Mouse (Mus musculus): ENCODE data around the gene Usp29. TPM values are rescaled to one million over a fixed set of nuclear protein-coding genes. Genes with fewer than 3 reads are reported as not detected.
A peak's percentile ranks its signal among the peaks of the same experiment; 100 is the strongest.
"Not testable (repeated sequence)": the region's sequence is repeated elsewhere in the genome, so short reads cannot be mapped to it uniquely, and the experiment has no call there.

Usp29 gene
- polyA plus RNA-seq, 1 experiment = not detected

DNA sequence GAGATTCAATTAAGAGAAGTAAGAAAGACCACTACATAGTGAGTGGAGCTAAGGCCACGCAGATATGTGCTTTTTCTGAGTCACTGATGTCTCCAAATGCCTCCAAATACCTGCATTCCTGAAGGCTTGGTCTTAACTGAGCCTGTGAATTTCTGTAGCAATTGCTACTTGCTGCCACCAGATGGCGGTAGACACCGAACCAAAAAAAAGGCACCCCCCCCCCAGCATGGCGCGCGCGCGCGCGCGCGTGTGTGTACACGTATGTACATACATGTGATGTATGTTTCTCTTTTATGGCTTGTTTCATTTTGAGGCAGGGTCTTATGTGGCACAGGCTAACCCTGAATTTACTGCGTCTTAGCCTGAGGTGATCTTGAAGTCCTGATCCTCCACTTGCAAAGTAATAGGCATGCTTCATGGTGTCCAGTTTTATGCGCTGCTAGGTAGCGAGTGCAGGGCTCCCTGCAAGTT lies 210.4 kb downstream of the Usp29 start:
- Histone ChIP-seq H3K27ac (ENCODE audit: insufficient read depth, low read length) (no peak overlapping the region), H3K36me3 (ENCODE audit: control insufficient read depth, insufficient read depth, low read length) (no peaks in the 10 kb centered on the region), H3K27me3 (ENCODE audit: control insufficient read depth, insufficient read depth, low read length) (no peaks in the 10 kb centered on the region), H3K4me3 (ENCODE audit: extremely low read depth, insufficient read depth, insufficient read length) (no peak overlapping the region), H3K4me1 (ENCODE audit: control insufficient read depth, insufficient read depth, insufficient read length) (no peaks in the 10 kb centered on the region)
- 21% methylated on average over 16 of the region's 16 CpGs for WGBS
- TF ChIP-seq CTCF (IDR thresholded peaks at IDR 0.05; ENCODE audit: extremely low read depth, insufficient read depth, insufficient read length, insufficient replicate concordance) = peak; percentile 29; the same call in 1 of the 2 replicates
- no peak for TF ChIP-seq POLR2A (IDR thresholded peaks at IDR 0.05; ENCODE audit: low read depth, low read length)
- DNase-seq (ENCODE audit: low read depth in 1 of 2, low spot score in 2 of 2) = no peak

GRCm38 (mm10) chr7:6948061-6948460 lies 217.7 kb downstream of the Usp29 start:
- WGBS = 92% methylated on average over 20 of the region's 20 CpGs
- not testable (repeated sequence) for H3K4me3 ChIP-seq (ENCODE audit: extremely low read depth, insufficient read depth, insufficient read length); DNase-seq (ENCODE audit: low read depth in 1 of 2, low spot score in 2 of 2); H3K27ac ChIP-seq (ENCODE audit: insufficient read depth, low read length); H3K36me3 ChIP-seq (ENCODE audit: control insufficient read depth, insufficient read depth, low read length); H3K27me3 ChIP-seq (ENCODE audit: control insufficient read depth, insufficient read depth, low read length); H3K4me1 ChIP-seq (ENCODE audit: control insufficient read depth, insufficient read depth, insufficient read length)

DNA sequence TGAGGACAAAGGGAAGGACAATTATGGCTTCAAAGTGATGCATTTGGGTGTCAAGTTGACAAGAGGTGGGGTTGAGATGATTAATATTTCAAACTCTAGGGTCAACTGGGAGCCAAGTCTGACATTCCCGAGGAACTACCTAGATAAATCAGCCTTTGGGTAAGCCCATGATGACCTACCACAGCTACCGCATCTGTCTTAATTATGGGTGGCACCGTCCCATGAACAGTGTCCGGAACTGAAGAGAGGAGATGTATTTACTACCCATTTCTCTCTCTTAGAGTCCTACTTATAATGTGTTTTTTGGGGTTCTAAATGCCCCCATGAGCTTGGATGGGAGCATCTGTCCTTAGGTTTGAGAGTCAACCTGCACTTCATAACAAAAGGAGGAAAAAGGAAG lies 226.2 kb downstream of the Usp29 start:
- no peak for DNase-seq (ENCODE audit: low read depth in 1 of 2, low spot score in 2 of 2)
- WGBS = 88% methylated on average over 4 of the region's 4 CpGs
- TF ChIP-seq CTCF (IDR thresholded peaks at IDR 0.05; ENCODE audit: extremely low read depth, insufficient read depth, insufficient read length, insufficient replicate concordance) (no peak), POLR2A (IDR thresholded peaks at IDR 0.05; ENCODE audit: low read depth, low read length) (no peak)
- no peak overlapping the region for H3K4me3 ChIP-seq (ENCODE audit: extremely low read depth, insufficient read depth, insufficient read length)
- no peaks in the 10 kb centered on the region for H3K36me3 ChIP-seq (ENCODE audit: control insufficient read depth, insufficient read depth, low read length)
- no peak overlapping the region for H3K27ac ChIP-seq (ENCODE audit: insufficient read depth, low read length)
- no peaks in the 10 kb centered on the region for H3K4me1 ChIP-seq (ENCODE audit: control insufficient read depth, insufficient read depth, insufficient read length)
- no peaks in the 10 kb centered on the region for H3K27me3 ChIP-seq (ENCODE audit: control insufficient read depth, insufficient read depth, low read length)

DNA sequence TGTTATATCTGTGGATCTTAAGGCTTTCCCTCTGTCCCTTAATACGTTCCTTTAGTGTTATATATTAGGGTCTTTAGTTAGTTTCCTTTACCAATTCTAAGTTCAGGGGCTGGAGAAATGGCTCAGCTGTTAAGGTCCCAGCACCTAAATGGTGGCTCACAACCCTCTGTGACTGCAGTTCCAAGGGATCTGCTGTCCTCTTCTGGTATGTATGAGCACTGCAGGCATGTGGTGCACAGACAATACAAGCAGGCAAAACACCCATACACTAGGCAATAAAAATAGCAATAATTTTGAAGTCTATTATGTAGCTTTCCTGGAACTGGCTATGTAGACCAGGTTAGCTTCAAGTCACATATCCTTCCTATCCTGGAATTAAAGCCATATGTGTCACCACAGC lies 228.2 kb downstream of the Usp29 start:
- no peaks in the 10 kb centered on the region for H3K36me3 ChIP-seq (ENCODE audit: control insufficient read depth, insufficient read depth, low read length)
- no peaks in the 10 kb centered on the region for H3K4me1 ChIP-seq (ENCODE audit: control insufficient read depth, insufficient read depth, insufficient read length)
- no peak for DNase-seq (ENCODE audit: low read depth in 1 of 2, low spot score in 2 of 2)
- H3K4me3 ChIP-seq (ENCODE audit: extremely low read depth, insufficient read depth, insufficient read length) = no peak overlapping the region
- TF ChIP-seq CTCF (IDR thresholded peaks at IDR 0.05; ENCODE audit: extremely low read depth, insufficient read depth, insufficient read length, insufficient replicate concordance) (no peak), POLR2A (IDR thresholded peaks at IDR 0.05; ENCODE audit: low read depth, low read length) (no peak)
- no peak overlapping the region for H3K27ac ChIP-seq (ENCODE audit: insufficient read depth, low read length)
- no peaks in the 10 kb centered on the region for H3K27me3 ChIP-seq (ENCODE audit: control insufficient read depth, insufficient read depth, low read length)
- 91% methylated on average over 1 of the region's 1 CpGs for WGBS

- DNase-seq (ENCODE audit: low read depth in 1 of 2, low spot score in 2 of 2) = no peak
- Histone ChIP-seq H3K4me1 (ENCODE audit: control insufficient read depth, insufficient read depth, insufficient read length) (no peaks in the 10 kb centered on the region), H3K27me3 (ENCODE audit: control insufficient read depth, insufficient read depth, low read length) (no peaks in the 10 kb centered on the region), H3K27ac (ENCODE audit: insufficient read depth, low read length) (no peak overlapping the region), H3K4me3 (ENCODE audit: extremely low read depth, insufficient read depth, insufficient read length) (no peak overlapping the region), H3K36me3 (ENCODE audit: control insufficient read depth, insufficient read depth, low read length) (no peaks in the 10 kb centered on the region)
- WGBS = 86% methylated on average over 1 of the region's 1 CpGs
- TF ChIP-seq CTCF (IDR thresholded peaks at IDR 0.05; ENCODE audit: extremely low read depth, insufficient read depth, insufficient read length, insufficient replicate concordance) (no peak), POLR2A (IDR thresholded peaks at IDR 0.05; ENCODE audit: low read depth, low read length) (no peak)
Measured at GRCm38 (mm10) chr7:6973566-6973965, 243.2 kb downstream of the Usp29 start.

DNA sequence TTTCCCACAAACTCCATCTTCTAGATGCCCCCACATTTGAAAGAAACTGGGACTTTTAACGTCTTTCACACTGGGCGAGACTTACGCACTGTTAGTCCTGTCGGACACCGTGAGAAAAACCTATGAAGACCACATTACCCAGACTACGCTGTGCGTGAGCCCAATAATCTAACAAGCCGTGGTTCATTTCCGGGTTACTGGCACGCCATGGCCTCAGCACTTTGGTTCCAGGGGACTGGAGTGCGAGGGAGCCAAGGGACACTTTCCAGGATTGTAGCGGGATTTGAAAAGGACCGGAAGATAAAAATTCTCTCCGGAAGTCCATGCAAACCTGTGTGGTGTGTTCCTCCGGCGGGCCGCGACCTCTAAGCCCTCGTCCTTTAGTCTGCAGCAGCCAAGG lies 246.5 kb downstream of the Usp29 start:
- Histone ChIP-seq H3K4me1 (ENCODE audit: control insufficient read depth, insufficient read depth, insufficient read length) (no peaks in the 10 kb centered on the region), H3K36me3 (ENCODE audit: control insufficient read depth, insufficient read depth, low read length) (no peaks in the 10 kb centered on the region), H3K4me3 (ENCODE audit: extremely low read depth, insufficient read depth, insufficient read length) (no peak overlapping the region), H3K27me3 (ENCODE audit: control insufficient read depth, insufficient read depth, low read length) (no peaks in the 10 kb centered on the region), H3K27ac (ENCODE audit: insufficient read depth, low read length) (no peak overlapping the region)
- WGBS = 89% methylated on average over 19 of the region's 19 CpGs
- TF ChIP-seq CTCF (IDR thresholded peaks at IDR 0.05; ENCODE audit: extremely low read depth, insufficient read depth, insufficient read length, insufficient replicate concordance) (no peak), POLR2A (IDR thresholded peaks at IDR 0.05; ENCODE audit: low read depth, low read length) (no peak)
- no peak for DNase-seq (ENCODE audit: low read depth in 1 of 2, low spot score in 2 of 2)

- H3K4me3 ChIP-seq (ENCODE audit: extremely low read depth, insufficient read depth, insufficient read length); DNase-seq (ENCODE audit: low read depth in 1 of 2, low spot score in 2 of 2); H3K4me1 ChIP-seq (ENCODE audit: control insufficient read depth, insufficient read depth, insufficient read length); H3K27me3 ChIP-seq (ENCODE audit: control insufficient read depth, insufficient read depth, low read length); H3K36me3 ChIP-seq (ENCODE audit: control insufficient read depth, insufficient read depth, low read length); H3K27ac ChIP-seq (ENCODE audit: insufficient read depth, low read length): not testable (repeated sequence)
- WGBS = 83% methylated on average over 11 of the region's 11 CpGs
Measured at GRCm38 (mm10) chr7:6995251-6995650, 264.9 kb downstream of the Usp29 start, which contains the start of gene Aurkc. Aurkc (plus strand) TSS chr7:6995300.

DNA sequence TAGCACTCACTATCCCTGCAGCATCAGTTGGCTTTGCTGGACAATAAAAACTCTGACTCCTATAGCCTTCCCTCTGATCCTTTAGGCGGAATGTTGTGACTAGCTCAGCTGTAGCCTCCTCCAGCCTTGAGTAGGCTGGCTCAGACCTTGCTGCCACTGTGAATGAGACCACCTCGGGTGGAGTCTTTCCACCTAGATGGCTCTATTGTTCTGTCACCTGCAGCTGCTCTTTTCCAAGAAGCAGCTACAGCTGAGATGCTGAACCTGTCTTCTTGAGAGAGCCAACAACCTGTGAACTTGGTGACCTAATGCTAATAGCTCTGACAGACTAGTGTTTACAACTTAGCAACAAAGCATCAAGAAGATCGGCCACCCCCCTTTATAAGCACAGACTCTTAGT lies 268.5 kb downstream of the Usp29 start:
- not testable (repeated sequence) for DNase-seq (ENCODE audit: low read depth in 1 of 2, low spot score in 2 of 2); H3K27ac ChIP-seq (ENCODE audit: insufficient read depth, low read length); H3K4me3 ChIP-seq (ENCODE audit: extremely low read depth, insufficient read depth, insufficient read length); H3K27me3 ChIP-seq (ENCODE audit: control insufficient read depth, insufficient read depth, low read length); H3K4me1 ChIP-seq (ENCODE audit: control insufficient read depth, insufficient read depth, insufficient read length); H3K36me3 ChIP-seq (ENCODE audit: control insufficient read depth, insufficient read depth, low read length)
- 60% methylated on average over 3 of the region's 3 CpGs for WGBS

GRCm38 (mm10) chr7:7005441-7005840 lies 275.1 kb downstream of the Usp29 start:
- not testable (repeated sequence) for H3K27ac ChIP-seq (ENCODE audit: insufficient read depth, low read length); H3K4me3 ChIP-seq (ENCODE audit: extremely low read depth, insufficient read depth, insufficient read length); H3K27me3 ChIP-seq (ENCODE audit: control insufficient read depth, insufficient read depth, low read length); H3K36me3 ChIP-seq (ENCODE audit: control insufficient read depth, insufficient read depth, low read length); DNase-seq (ENCODE audit: low read depth in 1 of 2, low spot score in 2 of 2); H3K4me1 ChIP-seq (ENCODE audit: control insufficient read depth, insufficient read depth, insufficient read length)
- WGBS = 72% methylated on average over 5 of the region's 5 CpGs
